Comparison of ENCODE assay signal across 8 mouse cellular contexts in genomic region chr10:127555703-127556102, GRCm38 (mm10). TPM values are rescaled to one million over a fixed set of nuclear protein-coding genes. Genes with fewer than 3 reads are reported as not detected.
A peak's percentile ranks its signal among the peaks of the same experiment; 100 is the strongest.
DNase-seq lines count a peak whose midpoint lies in the region; ATAC-seq and TF ChIP-seq lines count a peak whose summit lies in the region.

No protein-coding gene starts in this region.

- H3K4me1 ChIP-seq in liver, postnatal 0 days (ENCODE audit: insufficient read depth) = no peaks in the 10 kb centered on the region
- no peaks in the 10 kb centered on the region for H3K4me1 ChIP-seq in stomach, postnatal 0 days (replicated peaks; ENCODE audit: control insufficient read depth, insufficient read depth)
- H3K4me1 ChIP-seq in forebrain, embryonic 11.5 days (replicated peaks; ENCODE audit: control insufficient read depth, insufficient read depth, low read length) = no peaks in the 10 kb centered on the region
- no peaks in the 10 kb centered on the region for H3K4me1 ChIP-seq in forebrain, embryonic 16.5 days (replicated peaks; ENCODE audit: control insufficient read depth, insufficient read depth, low read length)

- ATAC-seq in liver, postnatal 0 days = peak; percentile 41; the same call in 1 of the 2 replicates
- no peak for ATAC-seq in stomach, postnatal 0 days (ENCODE audit: low FRiP score, low TSS enrichment)
- ATAC-seq in forebrain, embryonic 11.5 days (replicated peaks; ENCODE audit: low FRiP score) = no peak
- ATAC-seq in forebrain, embryonic 16.5 days = no peak

- no peak for DNase-seq in gastrocnemius, adult 2 months
- DNase-seq in gastrocnemius, postnatal 4 days (ENCODE audit: low spot score in 2 of 2) = no peak
- DNase-seq in 416B (ENCODE audit: low read depth) = peak; percentile 69
- peak; percentile 81 to 86 for DNase-seq in cerebellum, postnatal 10 days
- peak; percentile 54 for DNase-seq in liver, postnatal 0 days
- DNase-seq in stomach, postnatal 0 days (ENCODE audit: low spot score) = no peak
- no peak for DNase-seq in forebrain, embryonic 11.5 days (ENCODE audit: low spot score)

- no peak overlapping the region for H3K4me2 ChIP-seq in liver, postnatal 0 days (ENCODE audit: low read depth, low read length)
- H3K4me2 ChIP-seq in stomach, postnatal 0 days (replicated peaks; ENCODE audit: low read depth) = no peak overlapping the region
- H3K4me2 ChIP-seq in forebrain, embryonic 11.5 days (ENCODE audit: low read depth, low read length, severe bottlenecking) = no peak overlapping the region
- H3K4me2 ChIP-seq in forebrain, embryonic 16.5 days (ENCODE audit: low read length) = no peak overlapping the region

- peak; percentile 57 for TF ChIP-seq CTCF in gastrocnemius, adult 2 months (IDR thresholded peaks at IDR 0.05)
- TF ChIP-seq CTCF in liver, postnatal 0 days (IDR thresholded peaks at IDR 0.05; ENCODE audit: low read depth) = peak; percentile 84
- peak; percentile 76 for TF ChIP-seq CTCF in stomach, postnatal 0 days (IDR thresholded peaks at IDR 0.05; ENCODE audit: low read depth)

- H3K27ac ChIP-seq in gastrocnemius, adult 2 months = no peak overlapping the region
- no peak overlapping the region for H3K27ac ChIP-seq in liver, postnatal 0 days (ENCODE audit: low read depth)
- H3K27ac ChIP-seq in stomach, postnatal 0 days (replicated peaks) = no peak overlapping the region
- no peak overlapping the region for H3K27ac ChIP-seq in forebrain, embryonic 11.5 days (ENCODE audit: low read depth, low read length)
- no peak overlapping the region for H3K27ac ChIP-seq in forebrain, embryonic 16.5 days (ENCODE audit: low read length)

- no peaks in the 10 kb centered on the region for H3K9me3 ChIP-seq in liver, postnatal 0 days (ENCODE audit: low read length)
- no peaks in the 10 kb centered on the region for H3K9me3 ChIP-seq in stomach, postnatal 0 days (ENCODE audit: control insufficient read depth, low read length)
- H3K9me3 ChIP-seq in forebrain, embryonic 11.5 days (ENCODE audit: control insufficient read depth, low read length) = no peaks in the 10 kb centered on the region
- no peaks in the 10 kb centered on the region for H3K9me3 ChIP-seq in forebrain, embryonic 16.5 days (ENCODE audit: control insufficient read depth, low read length)

- intact Hi-C loops in gastrocnemius, adult 2 months (cut with DNase I) = no loop called here

- no peak overlapping the region for H3K4me3 ChIP-seq in gastrocnemius, adult 2 months
- H3K4me3 ChIP-seq in liver, postnatal 0 days (ENCODE audit: low read depth, low read length) = no peak overlapping the region
- H3K4me3 ChIP-seq in stomach, postnatal 0 days (ENCODE audit: low read depth, low read length) = no peak overlapping the region
- no peak overlapping the region for H3K4me3 ChIP-seq in forebrain, embryonic 11.5 days (ENCODE audit: low read depth, low read length)
- no peak overlapping the region for H3K4me3 ChIP-seq in forebrain, embryonic 16.5 days (replicated peaks; ENCODE audit: low read length)

- no peaks in the 10 kb centered on the region for H3K27me3 ChIP-seq in liver, postnatal 0 days (ENCODE audit: insufficient read depth, low read length)
- no peaks in the 10 kb centered on the region for H3K27me3 ChIP-seq in stomach, postnatal 0 days (ENCODE audit: control insufficient read depth, insufficient read depth, low read length)
- H3K27me3 ChIP-seq in forebrain, embryonic 11.5 days (ENCODE audit: control insufficient read depth, insufficient read depth, low read length) = no peaks in the 10 kb centered on the region
- no peaks in the 10 kb centered on the region for H3K27me3 ChIP-seq in forebrain, embryonic 16.5 days (replicated peaks; ENCODE audit: control insufficient read depth, insufficient read depth, low read length)

- no peak overlapping the region for H3K9ac ChIP-seq in liver, postnatal 0 days (replicated peaks)
- H3K9ac ChIP-seq in stomach, postnatal 0 days (ENCODE audit: low read length) = no peak overlapping the region
- no peak overlapping the region for H3K9ac ChIP-seq in forebrain, embryonic 11.5 days (ENCODE audit: low read length)
- H3K9ac ChIP-seq in forebrain, embryonic 16.5 days (replicated peaks; ENCODE audit: low read depth, low read length) = no peak overlapping the region

- no peak for TF ChIP-seq EP300 in liver, postnatal 0 days (IDR thresholded peaks at IDR 0.05; ENCODE audit: low read depth)
- no peak for TF ChIP-seq EP300 in stomach, postnatal 0 days (optimal IDR thresholded peaks at IDR 0.05)

- peaks cover 69% of the 10 kb centered on the region for H3K36me3 ChIP-seq in liver, postnatal 0 days (replicated peaks; ENCODE audit: insufficient read depth, low read length)
- peaks cover 56% of the 10 kb centered on the region for H3K36me3 ChIP-seq in stomach, postnatal 0 days (ENCODE audit: control insufficient read depth, insufficient read depth, low read length)
- H3K36me3 ChIP-seq in forebrain, embryonic 11.5 days (ENCODE audit: control insufficient read depth, insufficient read depth, low read length) = peaks cover 38% of the 10 kb centered on the region
- H3K36me3 ChIP-seq in forebrain, embryonic 16.5 days (ENCODE audit: control insufficient read depth, insufficient read depth) = peaks cover 68% of the 10 kb centered on the region

- 78% methylated on average over 18 of the region's 18 CpGs for WGBS in liver, postnatal 0 days (ENCODE audit: insufficient replicate concordance)
- WGBS in stomach, postnatal 0 days = 79% methylated on average over 18 of the region's 18 CpGs
- WGBS in forebrain, embryonic 11.5 days = 73% methylated on average over 18 of the region's 18 CpGs
- WGBS in forebrain, embryonic 16.5 days = 67% methylated on average over 18 of the region's 18 CpGs

RNA-seq across cellular contexts. Expression of gene Nxph4, which starts 21.3 kb away (rescaled TPM):
- under 1 TPM; 0.17 to 0.23 TPM for total RNA-seq in gastrocnemius, adult 2 months (2021)
- 1 to 10 TPM; 1.9 to 2.2 TPM for total RNA-seq in gastrocnemius, postnatal 4 days (2021)
- not detected in 2 replicates for polyA plus RNA-seq in liver, postnatal 0 days (2015; fragmentation: Nextera tagmentation; extraction: Ambion mirVana)
- 2.7 and 4.0 TPM in 2 replicates for polyA plus RNA-seq in stomach, postnatal 0 days (2015; fragmentation: Nextera tagmentation; extraction: Ambion mirVana)
- polyA plus RNA-seq in forebrain, embryonic 11.5 days (2014; fragmentation: Nextera tagmentation; extraction: Ambion mirVana) = 37.6 and 40.4 TPM in 2 replicates
- 32.5 and 36.0 TPM in 2 replicates for polyA plus RNA-seq in forebrain, embryonic 16.5 days (2015; fragmentation: Nextera tagmentation; extraction: Ambion mirVana)

RNA-seq across cellular contexts. Expression of gene Shmt2, which starts 33.5 kb away (rescaled TPM):
- total RNA-seq in gastrocnemius, adult 2 months (2021) = 10 to 100 TPM; 22.7 to 28.9 TPM
- 10 to 100 TPM; 34.6 to 34.8 TPM for total RNA-seq in gastrocnemius, postnatal 4 days (2021)
- 62.6 and 75.0 TPM in 2 replicates for polyA plus RNA-seq in liver, postnatal 0 days (2015; fragmentation: Nextera tagmentation; extraction: Ambion mirVana)
- 38.9 and 40.9 TPM in 2 replicates for polyA plus RNA-seq in stomach, postnatal 0 days (2015; fragmentation: Nextera tagmentation; extraction: Ambion mirVana)
- 112 and 123 TPM in 2 replicates for polyA plus RNA-seq in forebrain, embryonic 11.5 days (2014; fragmentation: Nextera tagmentation; extraction: Ambion mirVana)
- polyA plus RNA-seq in forebrain, embryonic 16.5 days (2015; fragmentation: Nextera tagmentation; extraction: Ambion mirVana) = 78.9 and 80.4 TPM in 2 replicates

RNA-seq across cellular contexts. Expression of gene Ndufa4l2, which starts 40.9 kb away (rescaled TPM):
- 10 to 100 TPM in 1 of 2 experiments, 1 to 10 TPM in 1; 8.1 to 16.5 TPM for total RNA-seq in gastrocnemius, adult 2 months (2021)
- total RNA-seq in gastrocnemius, postnatal 4 days (2021) = 10 to 100 TPM; 23.6 to 24.1 TPM
- 13.1 and 23.1 TPM in 2 replicates for polyA plus RNA-seq in liver, postnatal 0 days (2015; fragmentation: Nextera tagmentation; extraction: Ambion mirVana)
- polyA plus RNA-seq in stomach, postnatal 0 days (2015; fragmentation: Nextera tagmentation; extraction: Ambion mirVana) = 58.2 and 72.8 TPM in 2 replicates
- 5.9 and 6.1 TPM in 2 replicates for polyA plus RNA-seq in forebrain, embryonic 11.5 days (2014; fragmentation: Nextera tagmentation; extraction: Ambion mirVana)
- 17.6 and 21.3 TPM in 2 replicates for polyA plus RNA-seq in forebrain, embryonic 16.5 days (2015; fragmentation: Nextera tagmentation; extraction: Ambion mirVana)

RNA-seq across cellular contexts. Expression of gene Stac3, which starts 54.2 kb away (rescaled TPM):
- total RNA-seq in gastrocnemius, adult 2 months (2021) = 100 to 1,000 TPM; 393 to 462 TPM
- 100 to 1,000 TPM; 167 to 205 TPM for total RNA-seq in gastrocnemius, postnatal 4 days (2021)
- 0.21 and 0.57 TPM in 2 replicates for polyA plus RNA-seq in liver, postnatal 0 days (2015; fragmentation: Nextera tagmentation; extraction: Ambion mirVana)
- 0.23 and 0.40 TPM in 2 replicates for polyA plus RNA-seq in stomach, postnatal 0 days (2015; fragmentation: Nextera tagmentation; extraction: Ambion mirVana)
- polyA plus RNA-seq in forebrain, embryonic 11.5 days (2014; fragmentation: Nextera tagmentation; extraction: Ambion mirVana) = not detected in 2 replicates
- 0.98 and 1.8 TPM in 2 replicates for polyA plus RNA-seq in forebrain, embryonic 16.5 days (2015; fragmentation: Nextera tagmentation; extraction: Ambion mirVana)

Comparison
In these comparisons a context has a peak if more than half of its experiments do, and no peak if none do; other contexts are left out.
1. DNase-seq: peak in 416B (single experiment), cerebellum, postnatal 10 days (2 of 2) and liver, postnatal 0 days (single experiment); none in gastrocnemius, adult 2 months (single experiment), gastrocnemius, postnatal 4 days (0 of 2), stomach, postnatal 0 days (single experiment) and forebrain, embryonic 11.5 days (single experiment).
2. Peak in every context shown above with its lines, with median percentiles within 50 percentile points of each other: CTCF ChIP-seq.